Mouse (Mus musculus) liver, embryonic 16.5 days (tissue): ENCODE measurements around the gene Wdr86. TPM values are rescaled to one million over a fixed set of nuclear protein-coding genes. Genes with fewer than 3 reads are reported as not detected.

Experiments
- ATAC-seq: fragments of 200-750 bp; cut with Nextera tagmentation; 2 replicates; pipeline ENCODE4 v1.8.0; 2017; ENCODE audit warnings: low read depth, mild to moderate bottlenecking, moderate number of reproducible peaks, moderate library complexity
- H3K27ac ChIP-seq: fragments of 300-500 bp; sonication (generic); 2 replicates; pipeline ENCODE4 v1.5.1; 2014; ENCODE audit warnings: mild to moderate bottlenecking, low read length
- H3K27me3 ChIP-seq: fragments of 300-500 bp; sonication (generic); 2 replicates; pipeline ENCODE4 v1.6.1; 2014; ENCODE audit warnings: low read depth, low read length, mixed read lengths; ENCODE audit not compliant: control insufficient read depth, insufficient read depth
- H3K36me3 ChIP-seq: fragments of 300-500 bp; sonication (generic); 2 replicates; pipeline ENCODE4 v1.6.1; 2014; ENCODE audit warnings: mild to moderate bottlenecking; ENCODE audit not compliant: control insufficient read depth, insufficient read depth
- H3K4me1 ChIP-seq: fragments of 300-500 bp; sonication (generic); 2 replicates; pipeline ENCODE4 v1.6.1; 2014; ENCODE audit warnings: low read depth, low read length, mixed read lengths; ENCODE audit not compliant: control insufficient read depth
- H3K4me2 ChIP-seq: fragments of 300-500 bp; sonication (generic); 2 replicates; pipeline ENCODE4 v1.6.1; 2014; ENCODE audit warnings: low read depth, low read length, mixed read lengths
- H3K4me3 ChIP-seq: fragments of 300-500 bp; sonication (generic); 2 replicates; pipeline ENCODE4 v1.5.1; 2014; ENCODE audit warnings: low read depth, mild to moderate bottlenecking, low read length
- H3K9ac ChIP-seq: fragments of 300-500 bp; sonication (generic); 2 replicates; pipeline ENCODE4 v1.6.1; 2014; ENCODE audit warnings: low read depth, low read length
- H3K9me3 ChIP-seq: fragments of 300-500 bp; sonication (generic); replicated peaks from 2 replicates; pipeline ENCODE4 v1.6.1; 2016; ENCODE audit warnings: low read length; ENCODE audit not compliant: control insufficient read depth
- WGBS: fragments of 180-500 bp; shearing (Covaris S2); extraction: QIAGEN DNeasy Blood & Tissue Kit; methylation state at CpG from one replicate; pipeline ENCODE4 v1.1.7; 2014; ENCODE audit not compliant: insufficient replicate concordance; 5-methylcytosine and 5-hydroxymethylcytosine counted together
- polyA plus RNA-seq: library from polyadenylated mRNA; unstranded; fragments of >200 nt; fragmentation: Nextera tagmentation; extraction: Ambion mirVana; gene quantifications from 2 replicates; pipeline ENCODE4 v1.2.1, GENCODE M21; 2015

The Wdr86 gene
- polyA plus RNA-seq, 1 experiment from 2014 or later, result 1.0 TPM

- ATAC-seq, result 0 out of 2 replicates have a peak, but pooled peaks have one; percentile 30
- no peaks in the 10 kb centered on the region for H3K36me3 ChIP-seq
- H3K9ac ChIP-seq, result no peak overlapping the region
- H3K4me2 ChIP-seq, result no peak overlapping the region
- no peak overlapping the region for H3K27ac ChIP-seq
- peaks cover 4% of the 10 kb centered on the region; the same call in 1 of the 2 replicates for H3K4me1 ChIP-seq
- H3K9me3 ChIP-seq, result no peaks in the 10 kb centered on the region
- 14% methylated on average over 1 of the region's 1 CpGs for WGBS
- no peaks in the 10 kb centered on the region for H3K27me3 ChIP-seq
- H3K4me3 ChIP-seq, result no peak overlapping the region
Measured at GRCm38 (mm10) chr5:24738517-24738916, 8.0 kb upstream of the Wdr86 start.

GRCm38 (mm10) chr5:24737595-24737994, 7.1 kb upstream of the Wdr86 start:
- Histone ChIP-seq H3K4me1 (peaks cover 4% of the 10 kb centered on the region; the same call in 1 of the 2 replicates), H3K27ac (no peak overlapping the region), H3K4me2 (no peak overlapping the region), H3K9me3 (no peaks in the 10 kb centered on the region), H3K4me3 (no peak overlapping the region), H3K27me3 (no peaks in the 10 kb centered on the region), H3K36me3 (no peaks in the 10 kb centered on the region), H3K9ac (no peak overlapping the region)
- no peak for ATAC-seq
- WGBS, result 80% methylated on average over 10 of the region's 10 CpGs

DNA sequence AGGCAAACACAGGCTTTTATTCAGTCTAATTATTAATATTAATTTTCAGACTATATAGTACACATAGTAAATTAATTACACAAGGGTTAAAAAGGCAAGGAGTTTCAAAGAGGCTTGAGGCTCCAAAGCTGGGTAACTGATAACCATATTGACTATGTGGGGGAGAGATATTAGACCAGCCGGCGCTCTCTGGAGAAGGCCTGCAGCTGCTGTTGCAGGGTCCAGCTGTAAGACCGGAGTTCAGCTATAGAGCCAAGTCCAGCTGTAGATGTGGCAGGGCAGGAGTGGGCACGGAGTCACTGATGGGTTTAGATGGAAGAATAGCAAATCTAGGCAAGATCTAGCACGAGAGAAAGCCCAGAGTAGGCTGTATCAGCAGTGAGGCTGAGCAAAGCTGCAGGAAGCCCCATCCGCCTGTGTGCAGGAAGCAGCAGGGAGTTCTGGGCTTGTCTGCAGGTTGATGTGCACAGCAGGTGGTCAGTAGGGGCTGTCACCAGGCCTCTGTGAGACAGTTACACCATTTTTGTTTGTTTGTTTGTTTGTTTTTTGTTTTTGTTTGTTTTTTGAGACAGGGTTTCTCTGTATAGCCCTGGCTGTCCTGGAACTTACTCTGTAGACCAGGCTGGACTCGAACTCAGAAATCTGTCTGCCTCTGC, 3.4 kb upstream of the Wdr86 start:
- Histone ChIP-seq H3K4me3 (no peak overlapping the region), H3K27me3 (peaks cover 32% of the 10 kb centered on the region), H3K36me3 (no peaks in the 10 kb centered on the region), H3K4me1 (peaks cover 9% of the 10 kb centered on the region; the same call in 1 of the 2 replicates), H3K9me3 (no peaks in the 10 kb centered on the region), H3K27ac (no peak overlapping the region), H3K9ac (no peak overlapping the region), H3K4me2 (no peak overlapping the region)
- ATAC-seq, result peak; percentile 53; the same call in 1 of the 2 replicates
- 32% methylated on average over 7 of the region's 7 CpGs for WGBS

DNA sequence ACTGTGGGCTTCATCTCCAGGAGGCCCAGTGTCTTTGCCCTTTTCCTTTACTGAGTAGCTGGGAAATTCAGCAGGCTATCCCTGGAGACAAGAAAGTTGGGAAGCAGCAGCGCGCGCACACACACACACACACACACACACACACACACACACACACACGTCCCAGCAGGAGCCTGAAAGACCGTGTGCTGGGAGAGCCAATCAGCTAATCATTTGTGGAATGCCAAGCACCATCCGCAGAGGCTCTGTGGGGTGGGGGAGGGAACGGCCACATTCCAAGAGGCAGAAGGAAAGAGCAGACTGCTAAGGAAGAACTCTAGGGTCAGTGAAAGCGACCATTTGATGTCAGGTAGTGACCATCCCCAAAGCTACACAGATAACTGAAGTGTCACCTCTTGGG, 2.6 kb upstream of the Wdr86 start:
- Histone ChIP-seq H3K4me2 (no peak overlapping the region), H3K4me1 (peaks cover 5% of the 10 kb centered on the region; the same call in 1 of the 2 replicates)

GRCm38 (mm10) chr5:24730986-24731385, 459 bp upstream of the Wdr86 start:
- 5% methylated on average over 15 of the region's 15 CpGs for WGBS
- Histone ChIP-seq H3K27me3 (peaks cover 32% of the 10 kb centered on the region), H3K27ac (no peak overlapping the region), H3K9me3 (no peaks in the 10 kb centered on the region), H3K9ac (no peak overlapping the region), H3K36me3 (no peaks in the 10 kb centered on the region), H3K4me2 (peak overlapping the region; percentile 47; the same call in 1 of the 2 replicates), H3K4me1 (peaks cover 5% of the 10 kb centered on the region; the same call in 1 of the 2 replicates), H3K4me3 (peak overlapping the region; percentile 43; the same call in 1 of the 2 replicates)
- ATAC-seq, result no peak

More for the DNA sequence above, 2.6 kb upstream of the Wdr86 start:
- Histone ChIP-seq H3K36me3 (no peaks in the 10 kb centered on the region), H3K9me3 (no peaks in the 10 kb centered on the region), H3K4me3 (no peak overlapping the region), H3K27me3 (peaks cover 32% of the 10 kb centered on the region), H3K27ac (no peak overlapping the region), H3K9ac (no peak overlapping the region)
- WGBS, result 43% methylated on average over 8 of the region's 8 CpGs
- no peak for ATAC-seq

DNA sequence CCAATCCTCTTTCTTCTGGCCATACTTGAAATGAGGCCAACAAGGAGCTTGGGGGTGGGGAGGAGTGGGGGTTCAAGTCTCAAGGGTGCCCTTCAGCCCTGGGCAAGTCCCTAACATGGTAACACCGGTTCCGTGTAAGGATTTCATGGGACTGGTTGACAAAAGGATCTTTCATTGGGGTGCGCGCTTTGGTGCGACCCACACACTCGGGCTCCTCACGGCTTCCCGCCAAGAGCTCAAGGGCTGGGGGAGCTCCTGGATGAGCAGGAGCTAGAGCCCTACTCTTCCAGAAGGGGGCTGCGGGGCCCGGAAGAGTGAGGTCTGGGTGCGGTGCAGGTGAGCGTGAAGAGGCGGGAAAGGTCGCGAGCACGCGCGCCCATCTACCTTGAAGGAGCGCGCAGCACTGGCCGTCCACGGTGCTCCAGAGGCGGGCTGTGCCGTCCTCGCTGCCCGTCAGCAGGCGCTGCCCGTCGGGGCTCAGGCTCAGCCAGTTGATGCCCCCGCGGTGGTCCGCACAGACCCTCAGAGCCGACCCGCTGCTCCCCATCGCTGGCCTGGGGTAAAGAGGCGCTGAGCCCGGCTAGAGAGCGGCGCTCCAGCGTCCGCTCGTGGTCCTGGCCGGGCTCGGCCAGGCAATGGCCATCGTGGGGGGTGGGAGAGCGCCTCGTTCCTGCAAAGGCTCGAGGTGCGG, 585 bp downstream of the Wdr86 start:
- no peak for ATAC-seq
- H3K27me3 ChIP-seq, result peaks cover 32% of the 10 kb centered on the region
- H3K9me3 ChIP-seq, result no peaks in the 10 kb centered on the region
- H3K27ac ChIP-seq, result no peak overlapping the region
- WGBS, result 4% methylated on average over 49 of the region's 49 CpGs
- no peak overlapping the region; the same call in 1 of the 2 replicates for H3K9ac ChIP-seq
- no peaks in the 10 kb centered on the region for H3K36me3 ChIP-seq
- H3K4me2 ChIP-seq, result peak overlapping the region; percentile 47
- H3K4me1 ChIP-seq, result peaks cover 5% of the 10 kb centered on the region; the same call in 1 of the 2 replicates
- H3K4me3 ChIP-seq, result peak overlapping the region; percentile 43

DNA sequence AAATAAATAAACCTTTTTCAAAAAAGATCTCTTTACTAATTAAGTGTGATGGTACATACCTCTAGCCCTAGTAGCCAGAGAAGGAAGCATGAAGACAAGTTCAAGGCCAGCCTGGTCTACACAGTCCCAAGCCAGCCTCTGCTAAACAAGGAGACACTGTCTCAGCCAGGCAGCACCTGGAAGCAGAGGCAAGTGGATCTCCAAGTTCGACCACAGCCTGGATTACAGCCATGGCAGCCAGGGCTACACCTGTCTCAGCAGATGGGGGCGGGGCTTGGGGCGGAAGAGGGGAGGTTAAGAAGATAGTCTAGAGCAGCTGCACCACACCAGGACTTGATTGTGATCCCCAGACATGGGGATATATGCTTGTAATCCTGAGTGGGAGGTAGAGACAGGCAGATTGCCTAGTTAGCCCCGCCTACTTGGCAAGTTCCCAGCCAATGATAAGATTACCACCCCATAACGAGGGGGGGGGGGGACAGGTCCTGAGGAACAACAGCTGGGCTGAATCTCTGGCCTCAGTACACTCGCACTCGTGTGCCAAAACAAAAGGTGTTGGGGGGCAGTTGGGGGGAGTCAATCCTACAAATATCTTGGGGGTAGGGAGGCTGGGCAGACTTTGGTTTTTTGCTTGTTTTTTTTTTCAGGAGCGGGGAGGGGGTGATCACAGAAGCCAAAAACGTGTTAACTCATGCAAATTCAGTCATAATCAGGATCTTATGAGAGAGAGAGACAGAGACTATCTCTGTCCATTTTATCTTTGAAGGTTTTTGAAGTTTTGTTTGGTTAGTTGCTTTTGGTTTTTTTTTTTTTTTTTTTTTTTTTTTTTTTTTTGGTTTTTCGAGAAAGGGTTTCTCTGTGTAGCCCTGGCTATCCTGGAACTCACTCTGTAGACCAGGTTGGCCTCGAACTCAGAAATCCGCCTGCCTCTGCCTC, 3.4 kb downstream of the Wdr86 start:
- no peaks in the 10 kb centered on the region for H3K9me3 ChIP-seq
- peaks cover 5% of the 10 kb centered on the region; the same call in 1 of the 2 replicates for H3K4me1 ChIP-seq
- no peak overlapping the region for H3K27ac ChIP-seq
- peaks cover 32% of the 10 kb centered on the region for H3K27me3 ChIP-seq
- no peaks in the 10 kb centered on the region for H3K36me3 ChIP-seq
- 41% methylated on average over 12 of the region's 12 CpGs for WGBS
- no peak for ATAC-seq
- no peak overlapping the region for H3K4me2 ChIP-seq
- no peak overlapping the region for H3K9ac ChIP-seq
- no peak overlapping the region for H3K4me3 ChIP-seq

DNA sequence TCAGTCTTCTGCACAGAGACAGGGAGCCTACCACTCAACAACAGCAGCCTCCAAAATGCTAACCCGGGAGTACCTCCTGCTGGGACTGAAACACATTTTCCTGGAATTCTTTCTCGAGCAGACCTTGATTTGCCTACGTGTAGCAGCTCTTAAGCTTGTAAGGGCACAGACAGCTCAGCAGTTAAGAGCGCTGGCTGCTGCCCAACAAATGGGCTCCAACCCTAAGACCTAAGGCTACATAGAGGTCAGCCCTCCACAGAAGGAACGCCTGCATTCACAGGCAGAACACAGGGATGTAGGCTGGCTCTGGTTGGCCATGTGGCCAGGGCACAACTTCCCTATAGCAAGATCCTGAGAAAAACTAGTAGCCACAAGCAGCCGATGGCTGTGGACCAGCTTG, 4.6 kb downstream of the Wdr86 start:
- no peak overlapping the region for H3K27ac ChIP-seq

More for the DNA sequence above, 4.6 kb downstream of the Wdr86 start:
- no peak for ATAC-seq
- Histone ChIP-seq H3K4me3 (no peak overlapping the region), H3K9me3 (no peaks in the 10 kb centered on the region), H3K4me2 (no peak overlapping the region), H3K36me3 (no peaks in the 10 kb centered on the region), H3K27me3 (peaks cover 20% of the 10 kb centered on the region), H3K4me1 (peaks cover 5% of the 10 kb centered on the region; the same call in 1 of the 2 replicates), H3K9ac (no peak overlapping the region)
- 49% methylated on average over 6 of the region's 6 CpGs for WGBS
